ENCODE assay signal across 19 mouse cellular contexts in the genomic region with DNA sequence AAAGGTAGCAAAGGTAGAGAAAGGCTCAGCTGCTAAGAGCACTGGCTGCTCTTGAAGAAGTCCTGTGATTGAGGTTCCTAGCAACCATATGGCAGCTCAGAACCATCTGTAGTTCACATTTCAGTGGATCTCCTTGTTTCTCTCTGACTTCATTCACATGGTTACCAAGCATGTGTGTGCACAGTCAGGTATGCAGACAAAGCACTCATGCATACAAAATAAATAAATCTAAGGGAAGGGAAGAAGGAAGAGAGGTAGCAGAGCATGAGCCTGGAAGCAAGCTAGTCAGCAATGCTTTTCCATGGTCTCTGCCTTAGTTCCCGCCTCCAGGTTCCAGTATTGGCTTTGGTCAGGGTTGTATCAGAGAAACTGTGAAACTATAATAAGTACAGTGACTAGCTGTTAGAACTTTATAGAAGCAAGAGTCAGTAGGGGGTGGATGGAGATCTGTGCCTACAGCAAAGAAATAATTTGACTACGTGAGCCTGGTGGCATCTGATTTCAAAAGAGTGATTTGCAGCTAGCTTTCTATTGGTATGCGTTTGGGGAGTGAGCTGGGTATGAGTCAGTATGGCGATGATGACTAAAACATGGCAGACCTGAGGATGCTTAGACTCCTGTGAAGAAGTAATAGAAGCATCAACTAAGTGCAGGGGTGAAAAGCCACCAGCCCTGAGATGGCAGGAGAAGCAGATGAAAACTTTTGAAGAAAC.
"Had no signal": no experiment of that assay in that cellular context is flagged by ENCODE, and none has a peak within 500 bp of the region (broad histone marks: within the 10 kb centered on the region; RNA-seq: fewer than 3 reads in every experiment).

No protein-coding gene starts in this region.

- H3K36me3 ChIP-seq: limb, embryonic 10.5 days; limb, embryonic 13.5 days; liver, embryonic 12.5 days; liver, embryonic 15.5 days; lung, embryonic 15.5 days had no signal

- H3K4me3 ChIP-seq: limb, embryonic 10.5 days; limb, embryonic 13.5 days; liver, embryonic 12.5 days; liver, embryonic 15.5 days; lung, embryonic 15.5 days; megakaryocyte, embryonic 14.5 days had no signal

- ATAC-seq: liver, embryonic 12.5 days had no signal

- DNase-seq: kidney, adult 8-10 months; kidney, postnatal 10 days; kidney, postnatal 4 days; liver; lung, adult 18-20 months; lung, postnatal 10 days; lung, postnatal 36 days; midbrain, embryonic 14.5 days; right cerebral cortex, postnatal 4 days; thymus, adult 2 months; thymus, postnatal 14 days; thymus, postnatal 4 days had no signal

- H3K27ac ChIP-seq: limb, embryonic 10.5 days; limb, embryonic 13.5 days; liver, embryonic 12.5 days; liver, embryonic 15.5 days; lung, embryonic 15.5 days; stomach, postnatal 0 days had no signal

- H3K4me1 ChIP-seq: limb, embryonic 10.5 days; limb, embryonic 13.5 days; liver, embryonic 12.5 days; liver, embryonic 15.5 days; lung, embryonic 15.5 days; megakaryocyte, embryonic 14.5 days had no signal

- H3K27me3 ChIP-seq: limb, embryonic 13.5 days; liver, embryonic 12.5 days; liver, embryonic 15.5 days; lung, embryonic 15.5 days had no signal
